Mouse (Mus musculus): ENCODE results near the gene Ercc1. TPM values are rescaled to one million over a fixed set of nuclear protein-coding genes. Genes with fewer than 3 reads are reported as not detected.
A peak's percentile ranks its signal among the peaks of the same experiment; 100 is the strongest.

The Ercc1 gene
- polyA plus RNA-seq, 1 experiment from 2014 or later, result 68.4 TPM

DNA sequence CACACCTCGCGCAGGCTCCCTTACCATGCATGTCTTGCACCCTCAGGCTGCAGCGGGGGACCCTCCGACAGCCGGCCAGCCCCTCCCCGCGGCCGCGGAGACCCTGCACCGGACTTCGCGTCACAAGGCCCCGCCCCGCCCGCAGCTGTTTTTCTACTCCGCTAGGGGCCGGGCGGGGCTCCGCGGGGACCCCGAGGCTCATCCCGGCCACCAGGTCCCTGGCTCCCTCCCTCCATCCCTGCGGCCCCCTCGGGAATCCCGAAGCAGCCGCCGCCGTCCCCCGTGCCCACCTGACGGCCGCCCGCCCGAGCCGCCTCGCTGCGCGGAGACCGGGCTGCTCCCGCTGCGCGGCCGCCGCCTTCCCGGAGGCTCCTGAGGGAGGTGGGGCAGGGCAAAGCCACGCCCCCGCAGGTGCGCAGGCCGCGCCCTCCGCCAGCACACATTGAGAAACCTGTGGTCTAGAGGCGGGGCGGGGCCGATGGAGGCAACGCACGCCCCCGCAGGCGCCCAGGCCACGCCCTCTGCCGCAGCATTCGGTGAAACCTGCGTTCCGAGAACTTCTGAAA lies 59.2 kb downstream of the Ercc1 start, which contains the start of gene Klc3:
TSS of gene Klc3 (minus strand) at position 374 of the 566 bp plus-strand sequence.
- no peaks in the 10 kb centered on the region for H3K9me3 ChIP-seq (replicated peaks; ENCODE audit: low read length)
- H3K9ac ChIP-seq (ENCODE audit: low read depth, low read length), result peak within 1 kb of the TSS; percentile 36
- H3K27me3 ChIP-seq (ENCODE audit: insufficient read depth, low read length), result no peaks in the 10 kb centered on the region; the same call in 1 of the 2 replicates
- H3K36me3 ChIP-seq (ENCODE audit: insufficient read depth, low read length), result no peaks in the 10 kb centered on the region
- DNase-seq (ENCODE audit: low spot score), result peak; percentile 61
- ATAC-seq (replicated peaks; ENCODE audit: low FRiP score, low read depth), result peak; percentile 63
- peak within 1 kb of the TSS; percentile 52 for H3K4me3 ChIP-seq (replicated peaks; ENCODE audit: low read depth, low read length)
- 0 out of 2 replicates have a peak, but pooled peaks cover 4% of the 10 kb centered on the region for H3K4me1 ChIP-seq (replicated peaks; ENCODE audit: insufficient read depth, low read length)
- TF ChIP-seq CTCF (IDR thresholded peaks at IDR 0.05; ENCODE audit: low read depth), result no peak
- no peak within 1 kb of the TSS for H3K27ac ChIP-seq
- under 1% methylated on average over 60 of the region's 62 CpGs for WGBS
- peak within 1 kb of the TSS; percentile 88 for H3K4me2 ChIP-seq (ENCODE audit: low read length)

DNA sequence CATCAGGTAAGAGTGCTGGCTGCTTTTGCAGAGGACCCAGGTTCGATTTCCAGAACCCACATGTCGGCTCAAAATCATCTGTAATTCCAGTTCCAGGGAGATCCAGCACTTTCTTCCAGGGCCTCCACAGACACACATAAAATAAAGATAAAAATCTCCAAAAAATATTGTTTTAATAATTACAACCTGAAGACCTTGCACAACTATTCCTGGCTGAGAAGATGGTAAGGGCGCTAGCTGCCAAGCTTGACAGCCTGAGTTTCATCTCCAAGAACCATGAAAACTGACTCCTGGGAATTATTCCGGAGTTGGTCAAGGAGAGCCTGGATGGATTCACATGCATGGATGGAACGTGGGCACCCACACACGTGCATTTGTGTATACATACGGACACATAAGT lies 59.9 kb downstream of the Ercc1 start, which contains the start of gene Ckm:
TSS of gene Ckm (plus strand) at position 301 of the 400 bp plus-strand sequence.
- H3K27me3 ChIP-seq (ENCODE audit: insufficient read depth, low read length), result no peaks in the 10 kb centered on the region; the same call in 1 of the 2 replicates

DNA sequence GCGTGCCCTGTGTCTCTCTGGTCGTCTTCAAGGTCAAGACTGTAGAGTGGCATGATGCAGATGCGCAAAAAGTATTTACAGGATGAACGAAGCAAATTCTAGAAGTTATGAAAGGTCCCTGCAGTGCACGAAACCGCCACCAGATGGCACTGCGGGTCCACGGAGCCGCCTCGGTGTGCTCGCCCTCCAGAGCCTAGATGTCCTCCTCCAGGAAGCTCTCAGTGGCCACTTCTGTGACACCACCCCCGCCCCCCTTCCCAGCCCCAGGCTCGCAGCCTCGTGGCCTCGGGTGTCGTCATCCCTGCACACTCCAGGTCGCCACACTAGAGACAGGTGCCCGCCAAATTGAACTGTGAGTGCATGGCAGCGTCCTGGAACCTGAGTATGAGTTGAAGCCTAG lies 60.8 kb downstream of the Ercc1 start:
- no peaks in the 10 kb centered on the region for H3K36me3 ChIP-seq (ENCODE audit: insufficient read depth, low read length)
- 4% methylated on average over 19 of the region's 19 CpGs for WGBS
- peak; percentile 95 for TF ChIP-seq CTCF (IDR thresholded peaks at IDR 0.05; ENCODE audit: low read depth)
- no peak overlapping the region for H3K4me3 ChIP-seq (replicated peaks; ENCODE audit: low read depth, low read length)
- H3K4me2 ChIP-seq (ENCODE audit: low read length), result no peak overlapping the region
- no peaks in the 10 kb centered on the region for H3K9me3 ChIP-seq (replicated peaks; ENCODE audit: low read length)
- H3K27ac ChIP-seq, result no peak overlapping the region
- H3K27me3 ChIP-seq (ENCODE audit: insufficient read depth, low read length), result no peaks in the 10 kb centered on the region; the same call in 1 of the 2 replicates
- H3K9ac ChIP-seq (ENCODE audit: low read depth, low read length), result no peak overlapping the region
- ATAC-seq (replicated peaks; ENCODE audit: low FRiP score, low read depth) (peak; percentile 63; the same call in 1 of the 2 replicates), DNase-seq (ENCODE audit: low spot score) (peak; percentile 85)
- 0 out of 2 replicates have a peak, but pooled peaks cover 4% of the 10 kb centered on the region for H3K4me1 ChIP-seq (replicated peaks; ENCODE audit: insufficient read depth, low read length)

More for the DNA sequence above, 59.9 kb downstream of the Ercc1 start, which contains the start of gene Ckm:
- TF ChIP-seq CTCF (IDR thresholded peaks at IDR 0.05; ENCODE audit: low read depth), result no peak
- peak within 1 kb of the TSS; percentile 36 for H3K9ac ChIP-seq (ENCODE audit: low read depth, low read length)
- ATAC-seq (replicated peaks; ENCODE audit: low FRiP score, low read depth) (no peak), DNase-seq (ENCODE audit: low spot score) (no peak)
- H3K36me3 ChIP-seq (ENCODE audit: insufficient read depth, low read length), result no peaks in the 10 kb centered on the region
- H3K4me3 ChIP-seq (replicated peaks; ENCODE audit: low read depth, low read length), result peak within 1 kb of the TSS; percentile 52
- H3K4me1 ChIP-seq (replicated peaks; ENCODE audit: insufficient read depth, low read length), result 0 out of 2 replicates have a peak, but pooled peaks cover 4% of the 10 kb centered on the region
- 47% methylated on average over 7 of the region's 7 CpGs for WGBS
- no peaks in the 10 kb centered on the region for H3K9me3 ChIP-seq (replicated peaks; ENCODE audit: low read length)
- H3K4me2 ChIP-seq (ENCODE audit: low read length), result peak within 1 kb of the TSS; percentile 88
- H3K27ac ChIP-seq, result no peak within 1 kb of the TSS

MicroRNA genes within 50 kb of the gene (microRNA counts, 519-probe panel; counts per million panel counts)
- microRNA mmu-miR-343, result 330 counts per million, percentile 68 among the panel's probes with 10 or more counts

Small RNA genes lying within 50 kb of the gene (microRNA-seq; reads per million reads assigned to microRNA genes)
- not detected for gene Mir343

Other genes with a start within 250 kb of the Ercc1 start
- gene Gm4969, start 226.4 kb upstream of the Ercc1 start, polyA plus RNA-seq (2015; fragmentation: Nextera tagmentation; extraction: Ambion mirVana), result 2.0 TPM in 2 replicates
- gene Fbxo46, start 224.9 kb upstream of the Ercc1 start, polyA plus RNA-seq (2015; fragmentation: Nextera tagmentation; extraction: Ambion mirVana), result 12.1 and 13.0 TPM in 2 replicates
- 13.3 and 15.4 TPM in 2 replicates for gene Qpctl, start 195.5 kb upstream of the Ercc1 start, polyA plus RNA-seq (2015; fragmentation: Nextera tagmentation; extraction: Ambion mirVana)
- 119 and 127 TPM in 2 replicates for gene Snrpd2, start 195.1 kb upstream of the Ercc1 start, polyA plus RNA-seq (2015; fragmentation: Nextera tagmentation; extraction: Ambion mirVana)
- 0.08 and 0.09 TPM in 2 replicates for gene Gipr, start 178.7 kb upstream of the Ercc1 start, polyA plus RNA-seq (2015; fragmentation: Nextera tagmentation; extraction: Ambion mirVana)
- gene Eml2, start 168.4 kb upstream of the Ercc1 start, polyA plus RNA-seq (2015; fragmentation: Nextera tagmentation; extraction: Ambion mirVana), result 10.6 and 13.1 TPM in 2 replicates
- 5.1 and 5.2 TPM in 2 replicates for gene Gpr4, start 132.2 kb upstream of the Ercc1 start, polyA plus RNA-seq (2015; fragmentation: Nextera tagmentation; extraction: Ambion mirVana)
- gene Opa3, start 116.4 kb upstream of the Ercc1 start, polyA plus RNA-seq (2015; fragmentation: Nextera tagmentation; extraction: Ambion mirVana), result 30.4 and 30.5 TPM in 2 replicates
- 89.4 and 94.4 TPM in 2 replicates for gene Vasp, start 73.0 kb upstream of the Ercc1 start, polyA plus RNA-seq (2015; fragmentation: Nextera tagmentation; extraction: Ambion mirVana)
- 0.18 TPM in 1 of 2 replicates, not detected in the other for gene Ppm1n, start 64.7 kb upstream of the Ercc1 start, polyA plus RNA-seq (2015; fragmentation: Nextera tagmentation; extraction: Ambion mirVana)
- 7.3 and 7.4 TPM in 2 replicates for gene Rtn2, start 62.2 kb upstream of the Ercc1 start, polyA plus RNA-seq (2015; fragmentation: Nextera tagmentation; extraction: Ambion mirVana)
- gene Fosb, start 34.7 kb upstream of the Ercc1 start, polyA plus RNA-seq (2015; fragmentation: Nextera tagmentation; extraction: Ambion mirVana), result 0.11 TPM in 2 replicates
- 16.7 and 17.7 TPM in 2 replicates for gene Cd3eap, start 14.7 kb downstream of the Ercc1 start, polyA plus RNA-seq (2015; fragmentation: Nextera tagmentation; extraction: Ambion mirVana)
- gene Ppp1r13l, start 15.0 kb downstream of the Ercc1 start, polyA plus RNA-seq (2015; fragmentation: Nextera tagmentation; extraction: Ambion mirVana), result 3.0 and 4.0 TPM in 2 replicates
- gene Ercc2, start 37.2 kb downstream of the Ercc1 start, polyA plus RNA-seq (2015; fragmentation: Nextera tagmentation; extraction: Ambion mirVana), result 11.0 and 11.5 TPM in 2 replicates
- gene Klc3, start 59.3 kb downstream of the Ercc1 start, polyA plus RNA-seq (2015; fragmentation: Nextera tagmentation; extraction: Ambion mirVana), result 6.7 and 8.2 TPM in 2 replicates
- gene Ckm, start 60.0 kb downstream of the Ercc1 start, polyA plus RNA-seq (2015; fragmentation: Nextera tagmentation; extraction: Ambion mirVana), result 1.0 and 1.2 TPM in 2 replicates
- gene Mark4, start 114.0 kb downstream of the Ercc1 start, polyA plus RNA-seq (2015; fragmentation: Nextera tagmentation; extraction: Ambion mirVana), result 6.6 and 7.9 TPM in 2 replicates
- 6.7 and 8.0 TPM in 2 replicates for gene Exoc3l2, start 118.6 kb downstream of the Ercc1 start, polyA plus RNA-seq (2015; fragmentation: Nextera tagmentation; extraction: Ambion mirVana)
- gene Bloc1s3, start 163.6 kb downstream of the Ercc1 start, polyA plus RNA-seq (2015; fragmentation: Nextera tagmentation; extraction: Ambion mirVana), result 2.7 and 3.0 TPM in 2 replicates
- 88.5 and 91.7 TPM in 2 replicates for gene Trappc6a, start 163.6 kb downstream of the Ercc1 start, polyA plus RNA-seq (2015; fragmentation: Nextera tagmentation; extraction: Ambion mirVana)
- not detected in 2 replicates for gene Nkpd1, start 173.1 kb downstream of the Ercc1 start, polyA plus RNA-seq (2015; fragmentation: Nextera tagmentation; extraction: Ambion mirVana)
- 15.3 and 17.1 TPM in 2 replicates for gene Ppp1r37, start 218.3 kb downstream of the Ercc1 start, polyA plus RNA-seq (2015; fragmentation: Nextera tagmentation; extraction: Ambion mirVana)
- gene Zfp296, start 232.5 kb downstream of the Ercc1 start, polyA plus RNA-seq (2015; fragmentation: Nextera tagmentation; extraction: Ambion mirVana), result 0.17 and 0.34 TPM in 2 replicates
- 164 and 167 TPM in 2 replicates for gene Gemin7, start 232.8 kb downstream of the Ercc1 start, polyA plus RNA-seq (2015; fragmentation: Nextera tagmentation; extraction: Ambion mirVana)